Mouse (Mus musculus) retina, postnatal 7 days (tissue): ENCODE measurements around the gene Chd2.

ENCODE experiments used
- DNase-seq: peaks from one replicate; pipeline ENCODE4 v3.0.0-alpha.2; 2012; ENCODE audit warnings: low read depth, low spot score

Gene Chd2

GRCm38 (mm10) chr7:73451594-73451993 is 90.0 kb downstream of the Chd2 start:
- no peak for DNase-seq

- DNase-seq: no peak
Observed at GRCm38 (mm10) chr7:73442246-73442645, 99.4 kb downstream of the Chd2 start.

- DNase-seq: no peak
Observed at GRCm38 (mm10) chr7:73441802-73442201, 99.8 kb downstream of the Chd2 start.

GRCm38 (mm10) chr7:73435685-73436084 is 105.9 kb downstream of the Chd2 start:
- no peak for DNase-seq

- no peak for DNase-seq
Observed at GRCm38 (mm10) chr7:73434336-73434677, 107.3 kb downstream of the Chd2 start.

GRCm38 (mm10) chr7:73433637-73434335 is 107.8 kb downstream of the Chd2 start:
- no peak for DNase-seq

GRCm38 (mm10) chr7:73428525-73428924 is 113.1 kb downstream of the Chd2 start:
- DNase-seq: no peak

GRCm38 (mm10) chr7:73427794-73428193 is 113.8 kb downstream of the Chd2 start:
- no peak for DNase-seq

- DNase-seq: no peak
Observed at GRCm38 (mm10) chr7:73426752-73427386, 114.8 kb downstream of the Chd2 start.

GRCm38 (mm10) chr7:73426235-73426634 is 115.4 kb downstream of the Chd2 start:
- no peak for DNase-seq

GRCm38 (mm10) chr7:73425451-73425850 is 116.2 kb downstream of the Chd2 start:
- DNase-seq: no peak

GRCm38 (mm10) chr7:73424705-73425104 is 116.9 kb downstream of the Chd2 start:
- no peak for DNase-seq

- DNase-seq: no peak
Observed at GRCm38 (mm10) chr7:73424243-73424642, 117.4 kb downstream of the Chd2 start.

GRCm38 (mm10) chr7:73423236-73423635 is 118.4 kb downstream of the Chd2 start:
- no peak for DNase-seq

- DNase-seq: peak; percentile 59
Observed at GRCm38 (mm10) chr7:73422223-73423113, 119.2 kb downstream of the Chd2 start.

GRCm38 (mm10) chr7:73421278-73422015 is 120.2 kb downstream of the Chd2 start:
- DNase-seq: no peak

GRCm38 (mm10) chr7:73420827-73421226 is 120.8 kb downstream of the Chd2 start:
- DNase-seq: no peak

- DNase-seq: no peak
Observed at GRCm38 (mm10) chr7:73419375-73419774, 122.3 kb downstream of the Chd2 start.

GRCm38 (mm10) chr7:73414192-73414591 is 127.4 kb downstream of the Chd2 start:
- DNase-seq: no peak

- DNase-seq: no peak
Observed at GRCm38 (mm10) chr7:73412419-73412818, 129.2 kb downstream of the Chd2 start.

- DNase-seq: no peak
Observed at GRCm38 (mm10) chr7:73411986-73412385, 129.6 kb downstream of the Chd2 start.

- no peak for DNase-seq
Observed at GRCm38 (mm10) chr7:73411523-73411922, 130.1 kb downstream of the Chd2 start.
